Mouse (Mus musculus) liver, postnatal 0 days (tissue): ENCODE measurements around the gene Zxdc.

Experiments
- CTCF ChIP-seq: sonication (generic); IDR thresholded peaks from 2 replicates; pipeline ENCODE4 v1.5.1; 2016; ENCODE audit warnings: antibody characterized with exemption, low read depth
- EP300 ChIP-seq: IDR thresholded peaks from 2 replicates; pipeline ENCODE4 v1.6.1; 2016; ENCODE audit warnings: antibody characterized with exemption, low read depth, mild to moderate bottlenecking

DNA sequence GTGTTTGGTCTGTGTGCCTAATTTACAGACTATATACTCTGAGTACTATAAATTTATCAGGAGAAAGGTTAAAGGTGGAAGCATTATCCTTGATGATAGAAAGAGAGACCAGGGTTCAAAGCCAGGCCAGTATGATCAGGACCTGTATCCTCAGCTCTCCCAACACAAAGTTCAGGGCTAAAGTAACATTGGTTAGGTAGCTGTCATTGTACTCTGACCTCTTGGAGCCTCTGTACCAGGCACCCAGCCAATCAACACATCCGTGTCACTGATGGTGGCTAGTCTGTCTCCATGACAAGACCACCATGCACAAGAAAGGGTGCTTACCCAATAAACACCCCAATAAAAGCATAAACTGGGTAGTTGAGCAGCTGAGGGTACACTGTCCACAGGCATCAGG lies 41.7 kb downstream of the Zxdc start:
- no peak for TF ChIP-seq CTCF
- TF ChIP-seq EP300: no peak
